Mouse (Mus musculus) cortical plate, adult 2 months (tissue): ENCODE data around the gene Fads3. TPM values are rescaled to one million over a fixed set of nuclear protein-coding genes. Genes with fewer than 3 reads are reported as not detected.
A peak's percentile ranks its signal among the peaks of the same experiment; 100 is the strongest.

Experiments used
- H3K27ac ChIP-seq: fragments of 200-500 bp; 2 replicates; pipeline ENCODE4 v1.5.1; 2012; ENCODE audit warnings: low read length, control low read depth, inconsistent platforms; ENCODE audit not compliant: insufficient read depth
- H3K4me1 ChIP-seq: fragments of 200-500 bp; 2 replicates; pipeline ENCODE4 v1.6.1; 2011; ENCODE audit warnings: low read length; ENCODE audit not compliant: control insufficient read depth, insufficient read depth
- H3K4me3 ChIP-seq: fragments of 200-500 bp; 2 replicates; pipeline ENCODE4 v1.5.1; 2011; ENCODE audit warnings: mild to moderate bottlenecking, low read length, control low read depth; ENCODE audit not compliant: insufficient read depth
- CTCF ChIP-seq: fragments of 200-500 bp; IDR thresholded peaks from 2 replicates; pipeline ENCODE4 v1.5.1; 2011; ENCODE audit warnings: mild to moderate bottlenecking, control low read depth, low read length; ENCODE audit not compliant: insufficient read depth; ENCODE audit errors: extremely low read depth
- POLR2A ChIP-seq: fragments of 200-500 bp; IDR thresholded peaks from 2 replicates; pipeline ENCODE4 v1.6.1; 2011; ENCODE audit warnings: mild to moderate bottlenecking, low read length, control low read depth; ENCODE audit not compliant: insufficient read depth; ENCODE audit errors: extremely low read depth
- polyA plus RNA-seq: library from polyadenylated mRNA; depleted of rRNA; stranded (reverse); fragments of >200 nt; gene quantifications from 2 replicates; pipeline ENCODE4 v1.2.3, GENCODE M21; 2012

Gene Fads3
- polyA plus RNA-seq, 1 experiment = 44.5 TPM

- TF ChIP-seq POLR2A (no peak), CTCF (no peak)
- H3K27ac ChIP-seq = no peak overlapping the region
- H3K4me1 ChIP-seq = no peaks in the 10 kb centered on the region
- H3K4me3 ChIP-seq = no peak overlapping the region
Measured at GRCm38 (mm10) chr19:10055783-10056660, 14.7 kb downstream of the Fads3 start.

- no peak overlapping the region for H3K4me3 ChIP-seq
- H3K4me1 ChIP-seq = no peaks in the 10 kb centered on the region
- no peak for TF ChIP-seq CTCF
- TF ChIP-seq POLR2A = no peak
- no peak overlapping the region for H3K27ac ChIP-seq
Measured at GRCm38 (mm10) chr19:10056686-10057085, 15.3 kb downstream of the Fads3 start.

GRCm38 (mm10) chr19:10057486-10058351 lies 16.4 kb downstream of the Fads3 start:
- TF ChIP-seq POLR2A = no peak
- Histone ChIP-seq H3K4me1 (no peaks in the 10 kb centered on the region), H3K27ac (no peak overlapping the region), H3K4me3 (no peak overlapping the region)

GRCm38 (mm10) chr19:10058352-10058825 lies 17.0 kb downstream of the Fads3 start:
- Histone ChIP-seq H3K4me1 (no peaks in the 10 kb centered on the region), H3K27ac (no peak overlapping the region), H3K4me3 (no peak overlapping the region)
- TF ChIP-seq CTCF = no peak
- no peak for TF ChIP-seq POLR2A

GRCm38 (mm10) chr19:10058876-10059427 lies 17.6 kb downstream of the Fads3 start:
- Histone ChIP-seq H3K4me1 (no peaks in the 10 kb centered on the region), H3K4me3 (no peak overlapping the region), H3K27ac (no peak overlapping the region)
- TF ChIP-seq CTCF (no peak), POLR2A (no peak)

GRCm38 (mm10) chr19:10059911-10060567 lies 18.7 kb downstream of the Fads3 start:
- TF ChIP-seq CTCF = peak; percentile 84
- TF ChIP-seq POLR2A = no peak
- H3K4me1 ChIP-seq = no peaks in the 10 kb centered on the region
- no peak overlapping the region for H3K4me3 ChIP-seq
- H3K27ac ChIP-seq = no peak overlapping the region

GRCm38 (mm10) chr19:10060783-10061590 lies 19.6 kb downstream of the Fads3 start:
- TF ChIP-seq POLR2A (no peak), CTCF (no peak)
- Histone ChIP-seq H3K4me3 (no peak overlapping the region), H3K27ac (no peak overlapping the region), H3K4me1 (no peaks in the 10 kb centered on the region)

GRCm38 (mm10) chr19:10061624-10062023 lies 20.3 kb downstream of the Fads3 start:
- Histone ChIP-seq H3K27ac (no peak overlapping the region), H3K4me1 (no peaks in the 10 kb centered on the region), H3K4me3 (no peak overlapping the region)
- TF ChIP-seq CTCF (no peak), POLR2A (no peak)
